Mouse (Mus musculus) right cerebral cortex, adult 2 months (tissue): Measurements from ENCODE around the gene Mafg.
"Not testable (repeated sequence)": the region's sequence is repeated elsewhere in the genome, so short reads cannot be mapped to it uniquely, and the experiment has no call there.

Experiments used
- DNase-seq, 2 experiments: peaks; one replicate each; pipeline ENCODE4 v3.0.0; 2021 to 2022; ENCODE audit warnings: low spot score in 2 of 2

Mafg gene

GRCm38 (mm10) chr11:120598283-120598989, 35.0 kb downstream of the Mafg start, which contains the start of the genes Alyref and Anapc11:
Gene Alyref (minus strand): TSS chr11:120598365.
Gene Anapc11 (plus strand): TSS chr11:120598421.
- peak; percentile 88 to 94 for DNase-seq

- DNase-seq = no peak
Measured at GRCm38 (mm10) chr11:120597240-120598235, 35.9 kb downstream of the Mafg start.

- DNase-seq = no peak
Measured at GRCm38 (mm10) chr11:120588531-120588930, 44.9 kb downstream of the Mafg start.

- no peak for DNase-seq
Measured at GRCm38 (mm10) chr11:120583937-120584336, 49.5 kb downstream of the Mafg start.

GRCm38 (mm10) chr11:120582982-120583293, 50.5 kb downstream of the Mafg start:
- DNase-seq = not testable (repeated sequence)

GRCm38 (mm10) chr11:120582268-120582981, 51.0 kb downstream of the Mafg start:
- peak in 1 of 2 experiments; percentile 18 for DNase-seq

GRCm38 (mm10) chr11:120581490-120582267, 51.7 kb downstream of the Mafg start, which contains the start of gene Arhgdia:
Gene Arhgdia (minus strand): TSS chr11:120581624.
- DNase-seq = peak; percentile 89

- peak; percentile 29 to 46 for DNase-seq
Measured at GRCm38 (mm10) chr11:120580871-120581331, 52.5 kb downstream of the Mafg start.

GRCm38 (mm10) chr11:120580190-120580589, 53.2 kb downstream of the Mafg start:
- no peak for DNase-seq

- DNase-seq = peak; percentile 70 to 82
Measured at GRCm38 (mm10) chr11:120579316-120580107, 53.9 kb downstream of the Mafg start.

GRCm38 (mm10) chr11:120578694-120579243, 54.6 kb downstream of the Mafg start:
- DNase-seq = no peak

GRCm38 (mm10) chr11:120578024-120578693, 55.2 kb downstream of the Mafg start:
- DNase-seq = no peak

- no peak for DNase-seq
Measured at GRCm38 (mm10) chr11:120577211-120578023, 56.0 kb downstream of the Mafg start.

- no peak for DNase-seq
Measured at GRCm38 (mm10) chr11:120576365-120576981, 56.9 kb downstream of the Mafg start.

- DNase-seq = no peak
Measured at GRCm38 (mm10) chr11:120575940-120576339, 57.5 kb downstream of the Mafg start.
